Mouse (Mus musculus) lung, adult 2 months (tissue): Measurements from ENCODE around the gene AC109138.7. TPM values are rescaled to one million over a fixed set of nuclear protein-coding genes. Genes with fewer than 3 reads are reported as not detected.

Source experiments
- DNase-seq: peaks from one replicate; pipeline ENCODE4 v3.0.0; 2022
- H3K4me1 ChIP-seq: fragments of 200-500 bp; 2 replicates; pipeline ENCODE4 v1.6.1; 2011; ENCODE audit warnings: low read length; ENCODE audit not compliant: control insufficient read depth, insufficient read depth
- H3K4me3 ChIP-seq: fragments of 200-500 bp; replicated peaks from 2 replicates; pipeline ENCODE3; 2011; ENCODE audit warnings: low read depth, mild to moderate bottlenecking, control low read depth, low read length; ENCODE audit errors: extremely low read depth
- CTCF ChIP-seq: fragments of 200-500 bp; IDR thresholded peaks from 2 replicates; pipeline ENCODE4 v1.5.1; 2011; ENCODE audit warnings: mild to moderate bottlenecking, low read length, control low read depth; ENCODE audit not compliant: insufficient read depth
- POLR2A ChIP-seq: fragments of 200-500 bp; IDR thresholded peaks from 2 replicates; pipeline ENCODE4 v1.6.1; 2011; ENCODE audit warnings: low read depth, mild to moderate bottlenecking, control low read depth, low read length, borderline replicate concordance; ENCODE audit errors: extremely low read depth
- WGBS: fragments of 180-500 bp; shearing (Covaris S2); methylation state at CpG from one replicate; pipeline ENCODE4 v1.1.7; 2018; 5-methylcytosine and 5-hydroxymethylcytosine counted together
- polyA plus RNA-seq: library from polyadenylated mRNA; depleted of rRNA; stranded (reverse); fragments of >200 nt; gene quantifications from 2 replicates; pipeline ENCODE4 v1.2.3, GENCODE M21; 2012; rRNA removed

AC109138.7 gene
- polyA plus RNA-seq, 1 experiment, result not detected

DNA sequence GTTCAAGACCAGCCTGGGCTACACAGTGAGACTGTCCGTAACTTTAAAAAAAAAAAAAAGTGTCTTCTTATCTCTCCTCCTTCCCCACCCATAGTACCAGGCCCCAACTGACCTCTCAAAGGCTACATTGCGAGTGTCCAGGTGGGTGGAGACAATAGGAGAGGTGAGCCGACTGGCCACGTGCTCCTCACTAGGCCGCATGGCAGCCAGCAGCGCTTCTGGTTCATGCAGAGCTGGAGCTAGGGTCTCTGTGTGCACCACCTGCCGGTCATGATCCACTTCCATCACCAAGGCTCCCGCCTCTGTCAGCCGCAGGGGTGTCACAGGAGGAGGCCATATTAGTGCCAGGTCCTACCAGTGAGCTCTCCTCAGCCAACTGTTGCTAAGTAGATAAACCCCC, 66.3 kb downstream of the AC109138.7 start:
- Histone ChIP-seq H3K4me1 (peaks cover 3% of the 10 kb centered on the region; the same call in 1 of the 2 replicates), H3K4me3 (no peak overlapping the region)
- TF ChIP-seq POLR2A, result no peak
- TF ChIP-seq CTCF, result no peak
- WGBS, result 96% methylated on average over 9 of the region's 9 CpGs
- DNase-seq, result no peak

Other genes with a start within 250 kb of the AC109138.7 start
- 2.0 and 21.7 TPM in 2 replicates for gene Aldh3b2, start 242.0 kb upstream of the AC109138.7 start, polyA plus RNA-seq
- gene Acy3, start 227.8 kb upstream of the AC109138.7 start, polyA plus RNA-seq, result 27.7 and 29.8 TPM in 2 replicates
- gene Tbx10, start 221.6 kb upstream of the AC109138.7 start, polyA plus RNA-seq, result 0.06 TPM in 1 of 2 replicates, not detected in the other
- 7.6 and 13.3 TPM in 2 replicates for gene Nudt8, start 213.8 kb upstream of the AC109138.7 start, polyA plus RNA-seq
- gene Gm49405, start 213.7 kb upstream of the AC109138.7 start, polyA plus RNA-seq, result 1.7 and 1.8 TPM in 2 replicates
- gene Doc2g, start 211.0 kb upstream of the AC109138.7 start, polyA plus RNA-seq, result 12.6 and 18.0 TPM in 2 replicates
- gene Ndufv1, start 201.6 kb upstream of the AC109138.7 start, polyA plus RNA-seq, result 99.4 and 127 TPM in 2 replicates
- 480 and 656 TPM in 2 replicates for gene Gstp1, start 176.4 kb upstream of the AC109138.7 start, polyA plus RNA-seq
- gene Gstp2, start 168.3 kb upstream of the AC109138.7 start, polyA plus RNA-seq, result 47.4 and 87.8 TPM in 2 replicates
- gene Gstp3, start 154.8 kb upstream of the AC109138.7 start, polyA plus RNA-seq, result 14.4 and 15.9 TPM in 2 replicates
- 0.86 and 0.91 TPM in 2 replicates for gene Cabp2, start 132.8 kb upstream of the AC109138.7 start, polyA plus RNA-seq
- gene Cdk2ap2, start 117.2 kb upstream of the AC109138.7 start, polyA plus RNA-seq, result 200 and 245 TPM in 2 replicates
- gene Pitpnm1, start 114.4 kb upstream of the AC109138.7 start, polyA plus RNA-seq, result 152 and 163 TPM in 2 replicates
- 108 and 123 TPM in 2 replicates for gene Aip, start 88.5 kb upstream of the AC109138.7 start, polyA plus RNA-seq
- gene Gpr152, start 74.6 kb upstream of the AC109138.7 start, polyA plus RNA-seq, result 0.05 and 0.08 TPM in 2 replicates
- gene Cabp4, start 70.3 kb upstream of the AC109138.7 start, polyA plus RNA-seq, result 0.08 TPM in 1 of 2 replicates, not detected in the other
- 260 and 262 TPM in 2 replicates for gene Coro1b, start 65.7 kb upstream of the AC109138.7 start, polyA plus RNA-seq
- gene Ptprcap, start 60.8 kb upstream of the AC109138.7 start, polyA plus RNA-seq, result 55.0 and 75.4 TPM in 2 replicates
- 35.2 and 51.2 TPM in 2 replicates for gene Rps6kb2, start 51.0 kb upstream of the AC109138.7 start, polyA plus RNA-seq
- gene Carns1, start 38.9 kb upstream of the AC109138.7 start, polyA plus RNA-seq, result 7.9 and 14.4 TPM in 2 replicates
- 23.6 and 24.2 TPM in 2 replicates for gene Tbc1d10c, start 23.1 kb upstream of the AC109138.7 start, polyA plus RNA-seq
- gene Ppp1ca, start 22.3 kb upstream of the AC109138.7 start, polyA plus RNA-seq, result 373 and 384 TPM in 2 replicates
- gene Rad9a, start 12.7 kb upstream of the AC109138.7 start, polyA plus RNA-seq, result 32.3 and 36.9 TPM in 2 replicates
- 34.0 and 42.0 TPM in 2 replicates for gene Clcf1, start 119 bp upstream of the AC109138.7 start, polyA plus RNA-seq
- gene Pold4, start 17.5 kb downstream of the AC109138.7 start, polyA plus RNA-seq, result 110 and 112 TPM in 2 replicates
- 82.3 and 98.0 TPM in 2 replicates for gene Ssh3, start 54.8 kb downstream of the AC109138.7 start, polyA plus RNA-seq
- gene Ankrd13d, start 68.8 kb downstream of the AC109138.7 start, polyA plus RNA-seq, result 7.3 and 8.4 TPM in 2 replicates
- gene Grk2, start 91.9 kb downstream of the AC109138.7 start, polyA plus RNA-seq, result 110 and 120 TPM in 2 replicates
- 71.0 and 80.8 TPM in 2 replicates for gene Kdm2a, start 183.9 kb downstream of the AC109138.7 start, polyA plus RNA-seq
- 11.4 and 17.5 TPM in 2 replicates for gene Rhod, start 225.1 kb downstream of the AC109138.7 start, polyA plus RNA-seq